Mouse (Mus musculus) gastrocnemius, postnatal 10 days (tissue): ENCODE results near the gene Cgas. TPM values are rescaled to one million over a fixed set of nuclear protein-coding genes. Genes with fewer than 3 reads are reported as not detected.

Source experiments
- DNase-seq: peaks from one replicate; pipeline ENCODE4 v3.0.0; 2021; ENCODE audit warnings: mixed read lengths
- microRNA-seq, 2 experiments: library from miRNA; unstranded; fragments of <30 nt; microRNA quantifications; one replicate each; pipeline ENCODE4 v1.2.0; 2021
- total RNA-seq, 2 experiments: library from RNA; stranded (reverse); gene quantifications; 2 replicates each; pipeline ENCODE4 v1.2.3; 2021

The Cgas gene
- total RNA-seq, 2 experiments from 2014 or later: 0.96 to 1.2 TPM

DNA sequence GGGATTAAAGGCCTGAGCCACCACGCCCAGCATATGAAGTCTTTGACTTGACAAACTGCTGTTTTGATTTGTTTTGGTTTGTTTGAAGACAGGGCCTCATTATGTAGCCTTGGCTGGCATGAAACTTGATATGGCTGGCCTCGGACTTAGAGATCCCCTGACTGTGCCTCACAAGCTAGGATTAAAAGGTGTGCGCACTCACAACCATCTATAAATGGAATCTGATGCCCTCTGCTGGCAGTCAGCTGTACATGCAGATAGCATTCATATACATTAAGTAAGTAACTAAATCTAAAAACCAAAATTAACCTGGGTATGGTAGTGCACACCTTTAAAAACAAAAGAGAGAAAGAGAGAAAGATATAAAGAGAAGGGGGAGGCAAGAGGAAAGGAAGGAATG is 57.1 kb downstream of the Cgas start:
- no peak for DNase-seq

Small RNA genes lying within 50 kb of the gene (microRNA-seq; reads per million reads assigned to microRNA genes)
- 0 reads per million in 2 experiments for gene Gm26377

Other genes with a start within 250 kb of the Cgas start
- gene Gsta1, start 212.6 kb downstream of the Cgas start, total RNA-seq: not detected
- not detected for gene Gm3776, start 186.1 kb downstream of the Cgas start, total RNA-seq
- not detected for gene Gm10639, start 153.3 kb downstream of the Cgas start, total RNA-seq
- not detected for gene Omt2a, start 128.4 kb downstream of the Cgas start, total RNA-seq
- not detected for gene Omt2b, start 115.6 kb downstream of the Cgas start, total RNA-seq
- not detected for gene Gsta2, start 87.4 kb downstream of the Cgas start, total RNA-seq
- not detected for gene Dppa5a, start 75.1 kb downstream of the Cgas start, total RNA-seq
- gene Ooep, start 64.5 kb downstream of the Cgas start, total RNA-seq: under 1 TPM in 1 of 2 experiments, not detected in 1; 0.12 TPM
- not detected for gene Ddx43, start 47.5 kb downstream of the Cgas start, total RNA-seq
- gene Mto1, start 5.0 kb upstream of the Cgas start, total RNA-seq: 10 to 100 TPM; 15.3 to 16.4 TPM
- not detected for gene Gm17324, start 5.5 kb upstream of the Cgas start, total RNA-seq
- gene Eef1a1, start 45.9 kb upstream of the Cgas start, total RNA-seq: 1,000 to 10,000 TPM; 2,370 to 3,141 TPM
- 1 to 10 TPM; 4.1 to 5.7 TPM for gene Slc17a5, start 144.8 kb upstream of the Cgas start, total RNA-seq
- gene Cd109, start 172.3 kb upstream of the Cgas start, total RNA-seq: 10 to 100 TPM in 1 of 2 experiments, 1 to 10 TPM in 1; 8.6 to 14.8 TPM